Mouse (Mus musculus): ENCODE data around the gene Phactr4. TPM values are rescaled to one million over a fixed set of nuclear protein-coding genes. Genes with fewer than 3 reads are reported as not detected.

Phactr4 gene
- polyA plus RNA-seq, 1 experiment from 2014 or later = 27.4 TPM

GRCm38 (mm10) chr4:132354571-132354970 is 67.7 kb downstream of the Phactr4 start:
- Histone ChIP-seq H3K4me3 (no peak overlapping the region), H3K36me3 (replicated peaks) (peaks cover 69% of the 10 kb centered on the region), H3K27me3 (replicated peaks; ENCODE audit: low read depth, poor library complexity, severe bottlenecking) (no peaks in the 10 kb centered on the region), H3K9me3 (no peaks in the 10 kb centered on the region), H3K27ac (replicated peaks) (no peak overlapping the region), H3K4me1 (peaks cover 19% of the 10 kb centered on the region)
- no peak for DNase-seq (ENCODE audit: low spot score)
- 90% methylated on average over 4 of the region's 4 CpGs for WGBS

- Histone ChIP-seq H3K36me3 (replicated peaks) (peaks cover 64% of the 10 kb centered on the region), H3K27me3 (replicated peaks; ENCODE audit: low read depth, poor library complexity, severe bottlenecking) (no peaks in the 10 kb centered on the region), H3K4me3 (peak within 1 kb of the TSS; percentile 86), H3K4me1 (peaks cover 19% of the 10 kb centered on the region), H3K9me3 (no peaks in the 10 kb centered on the region), H3K27ac (replicated peaks) (peak within 1 kb of the TSS; percentile 94)
- under 1% methylated on average over 31 of the region's 31 CpGs for WGBS
- DNase-seq (ENCODE audit: low spot score) = peak; percentile 93
Observed at GRCm38 (mm10) chr4:132353481-132353885, 68.8 kb downstream of the Phactr4 start, which contains the start of gene Rcc1. Rcc1 (minus strand) TSS chr4:132353605.

DNA sequence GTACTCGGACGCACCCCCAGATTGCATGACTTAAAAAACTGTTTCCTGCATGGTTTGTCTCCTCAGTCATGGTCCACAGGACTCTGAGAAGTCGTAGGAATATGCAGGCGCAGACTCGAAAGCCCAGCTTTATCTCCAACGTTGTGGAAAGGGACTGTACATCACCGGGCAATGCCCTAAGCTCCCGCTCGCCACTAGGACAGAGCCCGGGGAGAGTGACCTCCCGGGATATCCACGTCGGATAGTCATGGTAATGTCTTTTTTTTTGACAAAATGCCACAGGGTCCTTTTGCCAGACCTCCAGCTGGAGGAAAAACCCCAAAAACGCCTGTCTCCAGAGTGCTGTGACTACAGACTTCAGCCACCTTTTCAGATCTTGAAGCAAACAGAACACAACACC is 69.5 kb downstream of the Phactr4 start:
- peak; percentile 26 for DNase-seq (ENCODE audit: low spot score)
- H3K4me1 ChIP-seq = peaks cover 21% of the 10 kb centered on the region
- H3K9me3 ChIP-seq = no peaks in the 10 kb centered on the region
- H3K27me3 ChIP-seq (replicated peaks; ENCODE audit: low read depth, poor library complexity, severe bottlenecking) = no peaks in the 10 kb centered on the region
- peak overlapping the region; percentile 86 for H3K4me3 ChIP-seq
- H3K27ac ChIP-seq (replicated peaks) = peak overlapping the region; percentile 94
- peaks cover 56% of the 10 kb centered on the region for H3K36me3 ChIP-seq (replicated peaks)
- under 1% methylated on average over 14 of the region's 14 CpGs for WGBS

DNA sequence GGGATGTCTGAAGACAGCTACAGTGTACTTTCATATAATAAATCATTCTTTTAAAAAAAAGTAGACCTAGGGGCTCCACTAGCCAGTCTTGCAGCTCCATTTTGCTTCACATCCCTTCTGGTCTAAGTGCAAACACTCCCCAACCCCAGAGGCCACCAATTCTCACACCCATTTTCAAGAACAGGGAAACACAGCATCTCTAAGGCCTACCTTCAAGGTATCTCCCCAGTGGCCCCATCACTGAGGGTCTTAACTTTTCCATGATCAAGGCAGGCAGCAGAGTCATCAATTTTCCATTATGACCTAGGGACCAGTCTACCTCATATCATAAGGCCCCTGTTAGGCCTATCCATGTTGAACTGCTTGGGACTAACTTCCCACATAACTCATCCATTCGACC is 70.9 kb downstream of the Phactr4 start:
- 33% methylated on average over 1 of the region's 1 CpGs for WGBS
- peak overlapping the region; percentile 86 for H3K4me3 ChIP-seq

DNA sequence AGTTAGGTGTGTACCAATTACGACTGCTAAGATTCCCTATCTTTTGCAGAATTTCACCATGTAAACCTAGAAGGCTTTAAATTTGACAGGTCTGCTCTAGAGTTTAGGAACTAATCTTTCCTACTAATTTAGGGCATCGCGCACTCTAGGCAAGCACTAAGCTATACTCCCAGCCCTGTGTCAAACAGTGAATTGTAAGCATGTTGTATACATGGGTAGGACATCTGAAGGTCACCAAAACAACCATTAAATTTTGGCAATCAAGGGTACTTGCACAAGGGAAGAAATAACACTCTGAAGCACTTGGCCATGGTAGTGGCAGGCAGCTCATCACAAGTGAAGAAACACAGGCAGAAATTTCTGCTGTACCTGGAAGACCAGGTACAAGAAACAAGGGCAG is 71.4 kb downstream of the Phactr4 start:
- H3K27ac ChIP-seq (replicated peaks) = no peak overlapping the region
- no peaks in the 10 kb centered on the region for H3K27me3 ChIP-seq (replicated peaks; ENCODE audit: low read depth, poor library complexity, severe bottlenecking)
- WGBS = 54% methylated on average over 3 of the region's 3 CpGs
- no peak for DNase-seq (ENCODE audit: low spot score)
- peaks cover 37% of the 10 kb centered on the region for H3K36me3 ChIP-seq (replicated peaks)
- peak overlapping the region; percentile 86; the same call in 1 of the 2 replicates for H3K4me3 ChIP-seq
- peaks cover 24% of the 10 kb centered on the region for H3K4me1 ChIP-seq
- no peaks in the 10 kb centered on the region for H3K9me3 ChIP-seq

More for the DNA sequence above, 70.9 kb downstream of the Phactr4 start:
- H3K9me3 ChIP-seq = no peaks in the 10 kb centered on the region
- no peak for DNase-seq (ENCODE audit: low spot score)
- peak overlapping the region; percentile 36; the same call in 1 of the 2 replicates for H3K27ac ChIP-seq (replicated peaks)
- H3K36me3 ChIP-seq (replicated peaks) = peaks cover 43% of the 10 kb centered on the region
- peaks cover 24% of the 10 kb centered on the region for H3K4me1 ChIP-seq
- no peaks in the 10 kb centered on the region for H3K27me3 ChIP-seq (replicated peaks; ENCODE audit: low read depth, poor library complexity, severe bottlenecking)

DNA sequence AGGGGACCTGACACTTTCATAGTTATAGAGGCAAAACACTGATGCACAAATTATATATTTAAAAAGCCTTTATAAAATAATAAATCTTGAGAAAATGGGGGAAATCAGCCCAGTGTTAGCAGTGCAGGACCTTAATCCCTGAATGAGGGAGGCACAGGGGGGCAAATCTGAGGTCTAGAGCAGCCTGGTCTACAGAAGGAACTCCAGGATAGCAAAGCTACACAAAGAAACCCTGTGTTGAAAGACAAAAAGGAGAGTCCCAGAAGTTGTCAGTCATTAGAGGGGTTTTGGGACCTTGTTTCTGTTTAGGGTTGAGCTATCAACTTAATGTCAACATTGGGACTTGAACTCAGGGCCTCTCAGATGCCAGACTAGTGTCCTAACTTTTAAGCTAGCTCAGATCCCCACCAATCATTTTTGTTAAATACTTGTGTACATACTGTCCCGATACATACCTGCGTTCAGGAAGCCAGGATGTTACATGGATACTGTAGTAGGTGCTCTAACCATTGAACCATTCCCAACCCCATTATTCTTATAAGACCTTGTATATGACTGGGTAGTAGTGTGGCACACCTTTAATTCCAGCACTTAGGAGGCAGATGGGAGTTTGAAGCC is 72.1 kb downstream of the Phactr4 start:
- peaks cover 34% of the 10 kb centered on the region for H3K36me3 ChIP-seq (replicated peaks)
- peaks cover 26% of the 10 kb centered on the region for H3K4me1 ChIP-seq
- no peak overlapping the region for H3K4me3 ChIP-seq
- H3K27me3 ChIP-seq (replicated peaks; ENCODE audit: low read depth, poor library complexity, severe bottlenecking) = no peaks in the 10 kb centered on the region
- H3K9me3 ChIP-seq = no peaks in the 10 kb centered on the region
- 28% methylated on average over 2 of the region's 2 CpGs for WGBS
- no peak overlapping the region for H3K27ac ChIP-seq (replicated peaks)
- DNase-seq (ENCODE audit: low spot score) = no peak

DNA sequence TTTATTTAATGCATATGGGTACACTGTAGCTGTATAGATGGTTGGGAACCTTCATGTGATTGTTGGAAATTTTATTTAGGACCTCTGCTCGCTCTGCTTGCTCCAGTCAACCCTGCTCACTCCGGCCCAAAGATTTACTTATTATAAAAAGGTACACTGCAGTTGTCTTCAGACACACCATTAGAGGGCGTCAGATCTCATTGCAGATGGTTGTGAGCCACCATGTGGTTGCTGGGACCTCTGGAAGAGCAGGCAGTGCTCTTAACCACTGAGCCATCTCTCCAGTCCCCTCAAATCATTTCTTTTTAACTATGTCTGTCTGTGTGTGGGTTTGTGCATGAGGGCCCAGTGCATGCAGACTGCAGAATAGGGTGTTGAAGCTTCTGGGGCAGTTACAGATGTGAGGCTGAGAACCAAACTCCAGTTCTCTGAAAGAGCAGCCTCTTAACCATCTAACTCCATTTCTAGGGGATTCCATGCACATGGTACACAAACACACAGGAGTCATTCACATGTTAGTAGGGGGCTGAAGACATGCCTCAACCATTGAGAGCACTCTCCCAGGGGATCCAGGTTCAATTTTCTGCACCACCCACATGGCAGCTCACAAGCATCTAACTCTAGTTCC is 72.7 kb downstream of the Phactr4 start:
- DNase-seq (ENCODE audit: low spot score) = no peak
- peaks cover 34% of the 10 kb centered on the region for H3K36me3 ChIP-seq (replicated peaks)
- no peak overlapping the region for H3K27ac ChIP-seq (replicated peaks)
- no peak overlapping the region for H3K4me3 ChIP-seq
- H3K27me3 ChIP-seq (replicated peaks; ENCODE audit: low read depth, poor library complexity, severe bottlenecking) = no peaks in the 10 kb centered on the region
- WGBS = 59% methylated on average over 3 of the region's 3 CpGs
- no peaks in the 10 kb centered on the region for H3K9me3 ChIP-seq
- H3K4me1 ChIP-seq = peaks cover 29% of the 10 kb centered on the region

DNA sequence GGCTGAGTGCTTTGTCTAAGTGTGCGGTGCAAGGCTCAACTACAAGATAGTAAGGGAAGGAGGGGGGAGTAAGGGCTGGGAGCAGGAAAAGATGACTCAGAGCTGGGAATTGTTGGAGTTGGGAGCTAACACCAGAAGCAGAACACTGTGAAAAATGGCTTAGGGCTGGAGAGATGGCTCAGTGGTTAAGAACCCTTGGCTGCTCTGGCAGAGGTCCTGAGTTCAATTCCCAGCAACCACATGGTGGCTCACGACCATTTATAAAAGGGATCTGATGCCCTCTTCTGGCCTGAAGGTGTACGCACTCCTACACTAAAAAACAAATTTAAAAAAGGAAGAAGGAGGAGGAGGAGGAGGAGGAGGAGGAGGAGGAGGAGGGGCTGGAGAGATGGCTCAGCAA is 75.6 kb downstream of the Phactr4 start:
- Histone ChIP-seq H3K9me3 (no peaks in the 10 kb centered on the region), H3K27me3 (replicated peaks; ENCODE audit: low read depth, poor library complexity, severe bottlenecking) (no peaks in the 10 kb centered on the region), H3K4me1 (peaks cover 42% of the 10 kb centered on the region), H3K4me3 (no peak overlapping the region), H3K27ac (replicated peaks) (no peak overlapping the region), H3K36me3 (replicated peaks) (peaks cover 44% of the 10 kb centered on the region)
- WGBS = 56% methylated on average over 3 of the region's 3 CpGs
- DNase-seq (ENCODE audit: low spot score) = no peak

DNA sequence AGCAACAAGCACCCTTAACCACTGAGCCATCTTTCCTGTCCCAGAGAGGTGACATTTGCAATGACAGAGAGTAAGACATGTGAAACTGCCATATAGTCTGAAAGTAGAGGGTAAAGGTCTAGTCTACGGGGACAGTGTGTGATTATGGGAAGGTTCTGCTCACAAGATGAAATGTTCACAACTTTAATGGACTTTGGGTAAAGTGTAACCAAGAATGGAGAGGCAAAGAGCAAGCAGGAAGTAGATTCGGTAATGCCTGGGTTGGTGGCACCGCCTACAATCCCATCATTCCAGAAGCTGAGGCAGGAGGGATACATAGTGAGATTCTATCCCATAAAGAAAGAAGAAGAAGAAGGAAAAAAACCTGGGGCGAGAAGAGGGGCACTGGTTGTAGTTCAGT is 76.0 kb downstream of the Phactr4 start:
- H3K4me3 ChIP-seq = no peak overlapping the region
- no peak overlapping the region for H3K27ac ChIP-seq (replicated peaks)
- H3K4me1 ChIP-seq = peaks cover 38% of the 10 kb centered on the region
- H3K9me3 ChIP-seq = no peaks in the 10 kb centered on the region
- peaks cover 44% of the 10 kb centered on the region for H3K36me3 ChIP-seq (replicated peaks)
- H3K27me3 ChIP-seq (replicated peaks; ENCODE audit: low read depth, poor library complexity, severe bottlenecking) = no peaks in the 10 kb centered on the region
- WGBS = 85% methylated on average over 4 of the region's 4 CpGs
- no peak for DNase-seq (ENCODE audit: low spot score)

DNA sequence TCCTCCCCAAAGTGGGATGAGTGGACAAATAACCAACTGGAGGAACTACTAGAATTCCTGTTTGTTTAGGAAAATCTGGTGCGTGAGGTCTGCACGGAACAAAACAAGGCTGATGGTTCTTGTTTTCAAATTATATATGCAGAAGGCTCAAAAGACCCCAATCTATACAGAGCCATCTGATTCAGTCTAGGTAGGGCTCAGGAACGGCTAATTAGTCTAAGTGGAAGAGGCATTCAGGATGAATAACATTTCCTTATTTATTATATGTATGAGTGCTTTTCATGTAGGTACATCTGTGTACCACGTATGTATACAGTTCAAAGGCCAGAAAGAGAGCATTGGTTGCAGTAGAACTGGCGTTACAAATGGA is 76.5 kb downstream of the Phactr4 start:
- WGBS = 47% methylated on average over 5 of the region's 5 CpGs
- peaks cover 43% of the 10 kb centered on the region for H3K36me3 ChIP-seq (replicated peaks)
- peaks cover 35% of the 10 kb centered on the region for H3K4me1 ChIP-seq
- peak overlapping the region; percentile 97 for H3K4me3 ChIP-seq
- no peak for DNase-seq (ENCODE audit: low spot score)
- H3K9me3 ChIP-seq = no peaks in the 10 kb centered on the region
- no peaks in the 10 kb centered on the region for H3K27me3 ChIP-seq (replicated peaks; ENCODE audit: low read depth, poor library complexity, severe bottlenecking)
- H3K27ac ChIP-seq (replicated peaks) = peak overlapping the region; percentile 97

GRCm38 (mm10) chr4:132345135-132345842 is 77.0 kb downstream of the Phactr4 start:
- Histone ChIP-seq H3K4me3 (peak overlapping the region; percentile 97), H3K27me3 (replicated peaks; ENCODE audit: low read depth, poor library complexity, severe bottlenecking) (no peaks in the 10 kb centered on the region), H3K27ac (replicated peaks) (peak overlapping the region; percentile 97), H3K9me3 (no peaks in the 10 kb centered on the region), H3K4me1 (peaks cover 35% of the 10 kb centered on the region), H3K36me3 (replicated peaks) (peaks cover 43% of the 10 kb centered on the region)
- under 1% methylated on average over 83 of the region's 83 CpGs for WGBS
- peak; percentile 96 for DNase-seq (ENCODE audit: low spot score)

DNA sequence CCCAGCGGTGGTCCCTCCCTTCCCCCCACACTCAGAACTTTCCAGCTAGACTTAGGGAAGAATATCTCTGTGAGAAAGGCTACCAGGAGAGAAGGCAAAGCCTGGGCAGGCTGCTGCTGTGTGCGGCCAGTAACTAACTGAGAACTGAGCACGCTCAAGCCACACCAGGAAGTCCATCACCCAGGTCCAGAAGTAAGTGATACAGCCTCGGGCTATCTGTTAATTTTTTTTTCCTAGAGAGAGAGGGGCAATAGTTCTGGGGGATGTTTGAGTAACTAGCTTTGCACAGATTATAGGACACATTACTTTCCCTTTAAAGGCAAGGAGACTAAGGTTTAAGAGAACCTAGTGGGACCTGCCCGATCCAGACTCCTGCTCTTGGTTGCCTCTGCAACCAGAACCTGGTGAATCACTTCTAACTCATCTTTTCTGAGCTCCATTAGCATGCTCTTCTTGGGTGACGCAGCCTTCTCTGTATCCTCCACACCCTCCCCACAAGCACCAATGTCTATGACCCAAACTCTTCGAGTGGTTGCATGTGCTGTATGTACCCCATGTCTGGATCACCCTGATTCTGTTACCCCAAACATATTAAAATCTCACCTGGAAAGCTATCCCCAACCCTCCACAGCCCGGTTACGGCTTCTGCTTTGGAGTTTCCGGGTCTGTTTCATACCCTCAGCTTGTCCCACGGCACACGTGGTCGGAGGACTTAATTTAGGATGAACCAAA is 77.7 kb downstream of the Phactr4 start:
- Histone ChIP-seq H3K9me3 (no peaks in the 10 kb centered on the region), H3K4me3 (peak overlapping the region; percentile 97), H3K27me3 (replicated peaks; ENCODE audit: low read depth, poor library complexity, severe bottlenecking) (no peaks in the 10 kb centered on the region), H3K4me1 (peaks cover 35% of the 10 kb centered on the region), H3K36me3 (replicated peaks) (peaks cover 43% of the 10 kb centered on the region), H3K27ac (replicated peaks) (peak overlapping the region; percentile 97)
- 9% methylated on average over 13 of the region's 13 CpGs for WGBS
- DNase-seq (ENCODE audit: low spot score) = no peak

Measured in embryonic facial prominence, embryonic 10.5 days (tissue).